Mouse (Mus musculus): ENCODE measurements at regions not wholly inside any gene's neighbourhood (a gene's known extent, or its start where the extent isn't known, plus 50 kb on each side); places are given as distances from the start of the nearest gene placed in this dataset.

DNA sequence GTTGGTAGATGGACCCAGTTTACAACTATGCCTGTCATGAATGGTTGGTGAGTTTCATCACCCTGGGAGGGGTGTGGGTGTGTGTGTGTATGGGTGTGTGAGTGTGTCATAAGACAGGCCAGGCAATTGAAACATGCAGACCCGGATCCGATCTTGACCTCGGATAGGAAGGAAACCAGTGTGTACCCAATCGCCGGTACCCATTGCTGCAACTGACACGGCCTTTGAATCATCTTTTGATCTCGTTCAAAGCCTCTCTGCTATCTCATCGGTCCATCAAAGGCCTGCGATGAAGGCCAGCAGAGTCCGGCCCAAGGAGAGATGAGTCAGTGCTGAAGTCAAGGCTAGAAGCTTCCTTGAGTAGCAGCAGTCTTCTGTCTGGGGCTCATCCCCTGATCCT is 341.1 kb upstream of the Tbx3 start:
- H3K9ac ChIP-seq, result no peak overlapping the region
- no peaks in the 10 kb centered on the region for H3K36me3 ChIP-seq
- H3K4me1 ChIP-seq, result no peaks in the 10 kb centered on the region
- no peak overlapping the region for H3K4me3 ChIP-seq
- no peaks in the 10 kb centered on the region for H3K27me3 ChIP-seq (replicated peaks)
- no peak overlapping the region for H3K27ac ChIP-seq
- no peak overlapping the region for H3K4me2 ChIP-seq (replicated peaks)
- no peak for ATAC-seq (ENCODE audit: low FRiP score, low read depth)
- 93% methylated on average over 10 of the region's 10 CpGs for WGBS
- H3K9me3 ChIP-seq, result no peaks in the 10 kb centered on the region

DNA sequence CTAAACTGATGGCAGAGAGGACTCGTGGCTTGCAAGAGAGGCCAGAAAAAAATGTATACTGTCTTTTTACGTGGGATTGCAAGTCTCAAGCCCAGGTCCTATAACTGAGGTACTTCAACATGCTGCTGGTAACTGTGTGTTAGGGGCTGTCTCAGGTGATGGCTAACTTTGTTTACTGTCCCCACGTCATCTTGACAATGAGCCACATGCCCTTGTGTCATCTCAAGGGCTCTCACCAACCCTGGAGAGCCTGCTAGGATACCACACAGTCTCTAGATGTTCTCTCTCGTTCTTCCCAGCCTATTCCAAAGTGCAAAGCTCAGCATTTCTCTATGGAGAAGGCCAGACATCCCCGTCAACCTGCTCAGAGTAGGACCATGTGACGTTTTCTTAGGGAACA is 340.6 kb upstream of the Tbx3 start:
- Histone ChIP-seq H3K9me3 (no peaks in the 10 kb centered on the region), H3K36me3 (no peaks in the 10 kb centered on the region), H3K4me1 (no peaks in the 10 kb centered on the region), H3K4me2 (replicated peaks) (no peak overlapping the region), H3K4me3 (no peak overlapping the region), H3K9ac (no peak overlapping the region), H3K27ac (no peak overlapping the region), H3K27me3 (replicated peaks) (no peaks in the 10 kb centered on the region)
- no peak for ATAC-seq (ENCODE audit: low FRiP score, low read depth)
- WGBS, result 77% methylated on average over 6 of the region's 6 CpGs

DNA sequence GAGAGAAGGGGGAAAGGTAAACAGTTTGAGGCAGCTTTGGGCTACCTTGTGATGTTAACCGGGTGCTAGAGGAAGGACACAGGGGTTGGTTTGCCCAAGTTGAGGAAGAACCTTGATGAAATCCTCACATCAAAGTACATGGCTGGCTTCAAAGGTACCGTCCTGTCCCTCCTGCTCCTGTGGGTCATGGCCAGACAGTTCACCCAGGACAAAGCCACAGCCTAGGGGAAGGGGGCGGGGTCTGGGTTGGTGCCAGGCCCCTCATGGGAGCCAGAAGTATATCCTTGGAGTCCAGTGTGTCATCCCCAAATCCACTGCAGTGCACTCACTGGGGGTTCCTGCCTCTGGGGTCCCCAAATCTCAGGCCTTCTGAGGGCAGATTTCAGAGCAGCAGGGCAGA is 339.0 kb upstream of the Tbx3 start:
- no peaks in the 10 kb centered on the region for H3K9me3 ChIP-seq
- no peaks in the 10 kb centered on the region for H3K4me1 ChIP-seq
- H3K27me3 ChIP-seq (replicated peaks), result no peaks in the 10 kb centered on the region
- H3K9ac ChIP-seq, result no peak overlapping the region
- H3K4me2 ChIP-seq (replicated peaks), result no peak overlapping the region
- H3K36me3 ChIP-seq, result no peaks in the 10 kb centered on the region
- WGBS, result 74% methylated on average over 3 of the region's 3 CpGs
- H3K4me3 ChIP-seq, result no peak overlapping the region
- no peak overlapping the region for H3K27ac ChIP-seq
- ATAC-seq (ENCODE audit: low FRiP score, low read depth), result no peak

DNA sequence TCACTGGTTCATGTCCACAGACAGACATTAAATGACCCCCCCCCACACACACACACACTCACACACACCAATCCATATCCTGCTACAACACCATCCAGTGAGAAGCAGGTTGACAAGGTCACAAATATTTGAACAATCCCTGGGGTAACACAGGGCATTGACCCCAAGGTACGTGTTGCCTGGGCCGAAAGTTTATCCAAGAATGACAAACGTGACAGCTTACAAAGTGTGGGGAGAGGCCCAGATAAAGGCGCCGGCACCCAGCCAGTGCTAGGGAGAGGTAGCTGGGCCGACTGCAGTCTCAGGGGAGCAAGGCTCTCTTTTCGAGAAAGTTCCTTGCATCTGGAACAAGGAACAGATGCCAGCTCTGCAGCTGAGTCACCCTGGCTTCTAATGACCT is 337.8 kb upstream of the Tbx3 start:
- Histone ChIP-seq H3K27ac (no peak overlapping the region), H3K9me3 (no peaks in the 10 kb centered on the region), H3K4me1 (no peaks in the 10 kb centered on the region), H3K4me3 (no peak overlapping the region), H3K4me2 (replicated peaks) (no peak overlapping the region), H3K27me3 (replicated peaks) (no peaks in the 10 kb centered on the region), H3K9ac (no peak overlapping the region), H3K36me3 (no peaks in the 10 kb centered on the region)
- ATAC-seq (ENCODE audit: low FRiP score, low read depth), result no peak
- 69% methylated on average over 7 of the region's 7 CpGs for WGBS

DNA sequence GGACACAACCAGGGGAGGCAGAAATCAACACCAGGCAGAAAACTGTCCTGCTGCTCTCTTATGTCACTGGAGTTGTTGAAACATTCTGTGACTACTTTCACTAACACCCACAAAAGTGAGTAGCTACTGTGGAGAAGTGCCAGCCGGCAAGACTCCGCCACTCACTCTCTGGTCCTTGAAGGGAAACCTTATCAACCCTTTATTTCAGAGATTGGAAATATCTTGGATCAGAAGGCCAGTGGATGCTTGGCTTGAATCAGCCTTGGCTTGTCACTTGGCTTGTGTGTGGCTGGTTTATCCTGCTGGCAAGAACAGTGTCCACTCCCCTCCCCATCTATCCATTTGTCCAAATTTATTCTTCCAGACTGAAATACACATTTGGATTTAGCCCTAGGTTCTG is 335.3 kb upstream of the Tbx3 start:
- Histone ChIP-seq H3K27me3 (replicated peaks) (no peaks in the 10 kb centered on the region), H3K4me3 (no peak overlapping the region), H3K36me3 (no peaks in the 10 kb centered on the region), H3K4me2 (replicated peaks) (no peak overlapping the region), H3K9me3 (no peaks in the 10 kb centered on the region), H3K9ac (no peak overlapping the region), H3K27ac (no peak overlapping the region), H3K4me1 (no peaks in the 10 kb centered on the region)
- WGBS, result 98% methylated on average over 2 of the region's 2 CpGs
- ATAC-seq (ENCODE audit: low FRiP score, low read depth), result no peak

DNA sequence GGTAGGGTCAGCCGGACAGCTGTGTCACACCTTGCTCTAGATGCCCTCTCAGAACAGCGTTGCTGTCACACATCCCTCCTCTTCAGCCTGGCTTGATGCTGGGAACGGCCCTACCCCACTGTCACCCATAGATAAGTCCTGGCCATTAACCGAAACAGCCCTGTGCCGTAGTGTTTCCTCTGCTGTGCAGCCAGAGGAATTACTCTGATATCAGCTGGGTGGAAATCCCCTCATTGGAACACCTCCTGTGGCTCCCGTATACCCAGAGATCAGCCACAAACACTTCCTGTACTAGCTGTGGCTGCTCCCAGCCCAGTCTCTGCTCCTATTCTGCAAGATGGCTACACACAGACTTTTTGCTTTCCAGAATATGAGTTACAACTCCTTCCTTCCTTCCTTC is 334.5 kb upstream of the Tbx3 start:
- Histone ChIP-seq H3K27me3 (replicated peaks) (no peaks in the 10 kb centered on the region), H3K4me3 (no peak overlapping the region), H3K9ac (no peak overlapping the region), H3K36me3 (no peaks in the 10 kb centered on the region), H3K4me2 (replicated peaks) (no peak overlapping the region), H3K4me1 (no peaks in the 10 kb centered on the region), H3K27ac (no peak overlapping the region), H3K9me3 (no peaks in the 10 kb centered on the region)
- no peak for ATAC-seq (ENCODE audit: low FRiP score, low read depth)
- 79% methylated on average over 6 of the region's 6 CpGs for WGBS

DNA sequence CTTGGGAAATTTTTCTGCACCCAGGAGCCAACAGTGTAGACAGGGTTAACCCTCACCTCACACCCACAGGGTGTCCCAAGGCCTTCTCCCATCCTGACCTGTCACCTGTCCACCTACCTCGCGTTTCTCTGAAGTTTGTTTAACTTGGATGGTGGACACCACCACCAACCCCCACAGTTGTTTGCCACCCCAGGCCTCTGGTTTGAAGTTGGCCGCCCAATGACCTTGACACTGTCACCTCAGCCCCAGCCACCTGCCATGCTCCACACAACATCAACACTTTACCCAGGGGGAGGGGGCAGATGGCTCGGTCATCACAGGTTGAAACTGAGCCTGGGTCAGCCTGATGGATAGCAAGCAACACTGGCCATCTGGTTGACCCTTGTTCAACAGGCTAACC is 332.7 kb upstream of the Tbx3 start:
- no peak overlapping the region for H3K27ac ChIP-seq
- H3K4me2 ChIP-seq (replicated peaks), result no peak overlapping the region
- ATAC-seq (ENCODE audit: low FRiP score, low read depth), result no peak
- H3K27me3 ChIP-seq (replicated peaks), result no peaks in the 10 kb centered on the region
- H3K4me3 ChIP-seq, result no peak overlapping the region
- no peaks in the 10 kb centered on the region for H3K36me3 ChIP-seq
- no peaks in the 10 kb centered on the region for H3K9me3 ChIP-seq
- H3K4me1 ChIP-seq, result no peaks in the 10 kb centered on the region
- H3K9ac ChIP-seq, result no peak overlapping the region
- 92% methylated on average over 4 of the region's 4 CpGs for WGBS

DNA sequence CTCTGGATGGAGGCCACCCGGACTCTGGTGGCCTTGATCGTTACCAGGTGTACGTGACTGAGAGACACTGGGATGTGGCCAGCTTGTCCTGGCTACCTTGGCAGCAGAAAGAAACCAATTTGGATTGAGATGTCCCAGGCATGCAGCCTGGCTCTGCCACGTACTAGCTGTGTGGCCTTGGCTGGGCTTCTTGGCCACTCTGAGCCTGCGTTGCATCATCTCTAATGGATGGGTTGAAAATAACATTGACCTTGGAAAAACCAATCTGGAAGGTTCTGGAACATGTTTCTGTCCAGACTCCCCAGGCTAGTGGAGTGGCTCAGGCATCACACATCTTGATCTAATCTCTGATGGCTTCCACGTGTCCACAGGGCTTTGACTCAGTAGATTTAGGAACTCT is 331.8 kb upstream of the Tbx3 start:
- Histone ChIP-seq H3K9ac (no peak overlapping the region), H3K9me3 (no peaks in the 10 kb centered on the region), H3K4me2 (replicated peaks) (no peak overlapping the region), H3K4me3 (no peak overlapping the region), H3K36me3 (no peaks in the 10 kb centered on the region), H3K27ac (no peak overlapping the region), H3K4me1 (no peaks in the 10 kb centered on the region), H3K27me3 (replicated peaks) (no peaks in the 10 kb centered on the region)
- no peak for ATAC-seq (ENCODE audit: low FRiP score, low read depth)
- 95% methylated on average over 6 of the region's 6 CpGs for WGBS

DNA sequence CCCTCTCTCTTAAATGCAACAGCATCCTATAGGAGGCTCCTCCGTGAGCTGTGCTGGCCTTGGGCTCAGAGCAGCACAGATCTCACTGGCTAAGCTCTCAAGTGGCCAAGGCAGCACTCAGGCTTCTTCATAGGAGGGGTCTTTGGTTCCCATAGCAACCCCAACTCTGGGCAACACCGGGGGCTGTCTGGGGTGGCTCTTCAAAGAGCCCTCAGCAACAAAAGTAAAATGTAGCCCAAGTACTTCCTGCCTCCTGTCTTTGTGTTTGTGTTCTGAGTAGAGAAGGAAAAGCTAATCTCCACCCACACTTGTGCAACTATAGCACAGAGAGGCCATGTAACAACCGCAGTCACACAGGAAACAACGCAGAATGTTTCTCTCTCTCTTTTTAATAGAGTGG is 322.2 kb upstream of the Tbx3 start:
- no peak for ATAC-seq (ENCODE audit: low FRiP score, low read depth)
- Histone ChIP-seq H3K4me3 (no peak overlapping the region), H3K9me3 (no peaks in the 10 kb centered on the region), H3K27me3 (replicated peaks) (no peaks in the 10 kb centered on the region), H3K27ac (no peak overlapping the region), H3K9ac (no peak overlapping the region), H3K36me3 (no peaks in the 10 kb centered on the region), H3K4me2 (replicated peaks) (no peak overlapping the region), H3K4me1 (no peaks in the 10 kb centered on the region; the same call in 1 of the 2 replicates)
- 46% methylated on average over 4 of the region's 4 CpGs for WGBS

DNA sequence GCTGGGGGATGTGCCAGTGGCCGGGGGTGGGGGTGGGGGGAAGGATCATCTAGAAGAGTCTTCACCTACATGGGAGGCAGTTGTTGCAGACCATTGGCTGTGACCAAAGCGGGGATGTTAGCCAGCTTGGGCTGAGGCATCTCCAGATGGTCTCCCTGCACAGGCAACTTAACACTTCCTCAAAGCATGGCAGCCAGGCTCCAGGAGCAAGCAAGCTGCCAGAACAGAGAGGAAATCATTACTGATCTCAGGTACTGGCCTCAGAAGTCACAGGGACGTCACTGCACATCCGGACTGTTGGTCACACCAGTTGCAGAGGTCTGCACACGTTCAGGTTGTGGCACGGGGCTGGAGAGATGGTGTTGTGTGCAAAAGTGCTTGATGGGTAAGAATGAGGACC is 321.1 kb upstream of the Tbx3 start:
- Histone ChIP-seq H3K9ac (no peak overlapping the region), H3K4me1 (no peaks in the 10 kb centered on the region; the same call in 1 of the 2 replicates)
- 83% methylated on average over 6 of the region's 6 CpGs for WGBS

DNA sequence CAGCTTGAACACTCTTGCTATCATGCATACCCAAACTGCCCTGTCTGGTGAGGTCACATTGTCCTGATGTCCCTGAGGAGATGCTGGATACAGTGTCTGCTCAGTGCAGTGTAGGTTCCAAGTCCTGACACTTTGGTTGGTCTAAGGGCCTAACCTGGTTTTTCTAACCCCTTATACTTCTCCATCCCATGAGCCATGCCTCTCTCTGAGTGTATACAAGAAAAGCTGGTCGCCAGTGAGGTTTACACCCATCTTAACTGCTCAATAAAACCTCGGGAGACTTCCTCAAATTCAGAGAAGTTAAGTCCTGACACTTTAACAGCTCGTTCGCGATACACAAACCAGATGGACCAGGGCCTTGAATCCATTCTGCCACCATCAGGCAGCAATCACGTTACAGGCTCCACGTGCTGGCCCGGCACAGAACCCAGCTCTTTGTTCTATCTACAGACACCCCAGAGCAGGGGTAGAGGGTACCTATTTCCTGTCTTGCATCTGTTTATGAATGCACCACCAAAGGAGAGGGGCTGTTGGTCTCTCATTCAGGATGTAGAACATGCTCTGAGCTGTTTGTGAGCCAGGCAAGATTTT is 320.0 kb upstream of the Tbx3 start:
- H3K27ac ChIP-seq, result no peak overlapping the region
- no peak overlapping the region for H3K4me3 ChIP-seq
- no peak overlapping the region for H3K9ac ChIP-seq
- no peak for ATAC-seq (ENCODE audit: low FRiP score, low read depth)
- H3K4me2 ChIP-seq (replicated peaks), result no peak overlapping the region
- no peaks in the 10 kb centered on the region for H3K9me3 ChIP-seq
- H3K36me3 ChIP-seq, result no peaks in the 10 kb centered on the region
- H3K27me3 ChIP-seq (replicated peaks), result no peaks in the 10 kb centered on the region
- H3K4me1 ChIP-seq, result no peaks in the 10 kb centered on the region; the same call in 1 of the 2 replicates
- 41% methylated on average over 8 of the region's 8 CpGs for WGBS

More for the DNA sequence above, 321.1 kb upstream of the Tbx3 start:
- H3K27me3 ChIP-seq (replicated peaks), result no peaks in the 10 kb centered on the region
- no peak overlapping the region for H3K4me2 ChIP-seq (replicated peaks)
- no peak for ATAC-seq (ENCODE audit: low FRiP score, low read depth)
- H3K9me3 ChIP-seq, result no peaks in the 10 kb centered on the region
- no peaks in the 10 kb centered on the region for H3K36me3 ChIP-seq
- H3K27ac ChIP-seq, result no peak overlapping the region
- no peak overlapping the region for H3K4me3 ChIP-seq

DNA sequence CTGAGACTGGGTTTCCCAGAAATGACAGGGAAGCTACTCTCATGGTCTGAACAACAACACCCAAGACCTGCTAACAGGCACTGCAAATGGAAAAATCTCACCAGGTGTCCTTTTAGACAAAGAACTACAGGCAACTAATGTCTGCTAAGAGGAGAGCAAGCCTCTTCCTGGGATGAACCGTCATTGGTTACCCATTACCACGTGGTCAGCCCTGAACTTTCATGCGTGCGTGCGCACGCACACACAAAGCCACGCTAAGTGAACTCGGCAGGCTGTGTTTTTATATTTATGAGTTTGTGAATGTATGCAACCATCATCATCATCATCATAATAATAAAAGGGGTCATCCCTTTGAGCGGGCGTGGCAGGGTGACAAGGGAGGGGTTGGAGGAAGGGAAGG is 315.0 kb upstream of the Tbx3 start:
- no peaks in the 10 kb centered on the region for H3K27me3 ChIP-seq (replicated peaks)
- H3K36me3 ChIP-seq, result no peaks in the 10 kb centered on the region
- no peak for ATAC-seq (ENCODE audit: low FRiP score, low read depth)
- H3K4me3 ChIP-seq, result no peak overlapping the region
- no peak overlapping the region for H3K9ac ChIP-seq
- no peak overlapping the region for H3K4me2 ChIP-seq (replicated peaks)
- WGBS, result 92% methylated on average over 10 of the region's 10 CpGs
- no peak overlapping the region for H3K27ac ChIP-seq
- H3K4me1 ChIP-seq, result no peaks in the 10 kb centered on the region
- no peaks in the 10 kb centered on the region for H3K9me3 ChIP-seq

DNA sequence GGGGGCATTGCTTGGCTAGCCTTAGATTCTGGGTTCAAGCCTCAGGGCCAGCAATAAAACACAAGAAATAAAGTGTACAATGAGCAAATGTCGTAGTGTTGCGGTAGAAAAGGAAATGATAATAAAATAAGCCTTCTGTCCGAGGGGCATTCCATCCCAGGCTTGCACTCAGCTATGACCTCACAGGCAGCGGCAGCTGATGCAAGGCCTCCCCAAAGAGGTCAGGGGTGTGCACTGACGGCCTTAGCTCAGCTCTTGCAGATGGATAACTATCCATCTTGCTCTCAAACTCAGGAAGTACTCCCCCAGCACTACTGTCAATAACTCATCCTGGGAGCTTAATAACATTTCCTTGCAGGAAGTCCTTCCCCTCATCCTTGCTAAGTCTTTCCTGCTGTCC is 314.4 kb upstream of the Tbx3 start:
- Histone ChIP-seq H3K4me2 (replicated peaks) (no peak overlapping the region), H3K27me3 (replicated peaks) (no peaks in the 10 kb centered on the region), H3K27ac (no peak overlapping the region), H3K36me3 (no peaks in the 10 kb centered on the region), H3K9me3 (no peaks in the 10 kb centered on the region), H3K9ac (no peak overlapping the region), H3K4me3 (no peak overlapping the region), H3K4me1 (no peaks in the 10 kb centered on the region)
- ATAC-seq (ENCODE audit: low FRiP score, low read depth), result no peak
- WGBS, result 56% methylated on average over 5 of the region's 5 CpGs
